Mouse (Mus musculus): ENCODE results near the gene Cacng7. TPM values are rescaled to one million over a fixed set of nuclear protein-coding genes. Genes with fewer than 3 reads are reported as not detected.

Cacng7 gene
- polyA plus RNA-seq, 1 experiment = 0.72 TPM

DNA sequence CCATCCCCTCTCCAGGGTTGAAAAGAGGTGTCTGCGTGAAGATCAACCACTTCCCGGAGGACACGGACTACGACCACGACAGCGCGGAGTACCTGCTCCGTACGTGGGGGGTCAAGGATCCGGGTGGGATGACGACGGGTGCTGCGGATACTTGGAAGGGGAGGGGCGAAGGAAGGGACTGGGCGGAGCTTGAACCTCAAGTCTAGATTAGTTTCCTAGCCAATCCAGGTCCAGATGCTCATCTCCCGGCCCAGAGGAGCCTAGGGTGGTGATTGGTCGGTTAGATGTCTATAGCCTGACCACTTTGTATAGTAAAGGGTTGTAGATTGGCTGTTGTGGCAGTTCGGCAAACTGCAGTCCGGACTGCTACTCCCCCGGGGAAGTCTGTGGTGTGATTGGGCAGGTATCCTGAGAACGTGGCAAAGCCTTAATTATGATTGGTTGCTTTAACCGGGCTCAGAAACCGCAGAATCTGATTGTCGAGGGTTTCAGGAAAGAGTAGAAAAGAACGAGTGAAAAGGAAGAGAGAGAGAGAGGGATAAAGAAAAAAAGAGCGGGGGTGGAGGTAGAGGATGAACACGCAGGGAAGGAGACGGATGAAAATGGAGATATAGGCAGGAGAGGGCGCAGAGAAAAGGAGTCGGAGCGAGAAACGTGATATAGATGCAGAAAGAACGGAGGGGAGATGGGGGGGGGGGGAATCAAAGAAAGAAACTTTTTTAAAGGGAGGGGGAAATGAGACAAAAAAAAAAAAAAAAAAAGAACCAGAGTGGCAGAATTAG, 78.6 kb downstream of the Cacng7 start:
- Histone ChIP-seq H3K36me3 (ENCODE audit: control insufficient read depth, insufficient read depth) (no peaks in the 10 kb centered on the region), H3K27me3 (ENCODE audit: control insufficient read depth, insufficient read depth, insufficient read length) (peaks cover 11% of the 10 kb centered on the region), H3ac (ENCODE audit: control insufficient read depth, insufficient read length) (no peak overlapping the region), H3K4me2 (ENCODE audit: low read depth) (peak overlapping the region; percentile 58), H3K79me2 (ENCODE audit: control insufficient read depth, insufficient read depth) (no peaks in the 10 kb centered on the region), H3K4me3 (peak overlapping the region; percentile 5)
- TF ChIP-seq E2F4 (IDR thresholded peaks at IDR 0.05; ENCODE audit: insufficient read depth) = no peak
- TF ChIP-seq POLR2A (IDR thresholded peaks at IDR 0.05; ENCODE audit: insufficient read length, low read depth) = no peak
- no peak for TF ChIP-seq TCF3 (IDR thresholded peaks at IDR 0.05; ENCODE audit: insufficient read length, low read depth)
- no peak for TF ChIP-seq MYOD1 (IDR thresholded peaks at IDR 0.05; ENCODE audit: control insufficient read depth in 1 of 3, insufficient read length in 2 of 3, low read depth in 2 of 3)
- no peak for TF ChIP-seq USF1 (IDR thresholded peaks at IDR 0.05; ENCODE audit: low read depth)
- no peak for TF ChIP-seq TCF12 (IDR thresholded peaks at IDR 0.05; ENCODE audit: insufficient read depth, poor library complexity, severe bottlenecking)
- TF ChIP-seq SRF (IDR thresholded peaks at IDR 0.05; ENCODE audit: control insufficient read depth, insufficient read length, low read depth) = no peak
- TF ChIP-seq MYOG (IDR thresholded peaks at IDR 0.05; ENCODE audit: control insufficient read depth in 1 of 3, insufficient read depth in 1 of 3, insufficient read length in 2 of 3, low read depth in 2 of 3) = no peak
- TF ChIP-seq CEBPB (IDR thresholded peaks at IDR 0.05; ENCODE audit: insufficient read depth, poor library complexity, severe bottlenecking) = no peak
- no peak for TF ChIP-seq MAX (IDR thresholded peaks at IDR 0.05; ENCODE audit: low read depth)

DNA sequence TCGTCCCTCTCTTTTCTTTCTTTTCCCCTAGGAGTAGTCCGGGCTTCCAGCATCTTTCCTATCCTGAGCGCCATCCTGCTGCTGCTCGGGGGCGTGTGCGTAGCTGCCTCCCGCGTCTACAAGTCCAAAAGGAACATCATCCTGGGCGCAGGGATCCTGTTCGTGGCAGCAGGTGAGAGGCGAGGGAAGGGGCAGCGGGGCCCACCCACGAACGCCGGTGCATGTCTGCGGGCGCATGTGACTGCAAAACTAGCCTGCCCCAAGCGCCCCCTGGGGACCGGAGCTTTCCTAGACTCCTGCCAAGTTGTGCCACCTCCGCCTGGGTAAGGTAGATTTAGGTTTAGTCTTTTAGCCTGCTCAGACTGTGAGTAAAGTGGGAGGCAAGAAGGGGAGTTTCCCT, 79.3 kb downstream of the Cacng7 start:
- no peak for TF ChIP-seq MYOD1 (IDR thresholded peaks at IDR 0.05; ENCODE audit: control insufficient read depth in 1 of 3, insufficient read length in 2 of 3, low read depth in 2 of 3)
- no peak for TF ChIP-seq POLR2A (IDR thresholded peaks at IDR 0.05; ENCODE audit: insufficient read length, low read depth)
- TF ChIP-seq CEBPB (IDR thresholded peaks at IDR 0.05; ENCODE audit: insufficient read depth, poor library complexity, severe bottlenecking) = no peak
- no peak for TF ChIP-seq REST (IDR thresholded peaks at IDR 0.05; ENCODE audit: insufficient read depth, insufficient read length)
- no peak for TF ChIP-seq USF1 (IDR thresholded peaks at IDR 0.05; ENCODE audit: low read depth)
- TF ChIP-seq TCF3 (IDR thresholded peaks at IDR 0.05; ENCODE audit: insufficient read length, low read depth) = no peak
- TF ChIP-seq SRF (IDR thresholded peaks at IDR 0.05; ENCODE audit: control insufficient read depth, insufficient read length, low read depth) = no peak
- no peak for TF ChIP-seq POLR2AphosphoS2 (IDR thresholded peaks at IDR 0.05; ENCODE audit: insufficient read length, low read depth)
- no peak for TF ChIP-seq TCF12 (IDR thresholded peaks at IDR 0.05; ENCODE audit: insufficient read depth, poor library complexity, severe bottlenecking)
- TF ChIP-seq MAX (IDR thresholded peaks at IDR 0.05; ENCODE audit: low read depth) = no peak
- no peak for TF ChIP-seq E2F4 (IDR thresholded peaks at IDR 0.05; ENCODE audit: insufficient read depth)
- TF ChIP-seq MYOG (IDR thresholded peaks at IDR 0.05; ENCODE audit: control insufficient read depth in 1 of 3, insufficient read depth in 1 of 3, insufficient read length in 2 of 3, low read depth in 2 of 3) = no peak
- Histone ChIP-seq H3K27me3 (ENCODE audit: control insufficient read depth, insufficient read depth, insufficient read length) (peaks cover 11% of the 10 kb centered on the region), H3K4me2 (ENCODE audit: low read depth) (peak overlapping the region; percentile 58), H3K79me2 (ENCODE audit: control insufficient read depth, insufficient read depth) (no peaks in the 10 kb centered on the region), H3ac (ENCODE audit: control insufficient read depth, insufficient read length) (no peak overlapping the region), H3K4me3 (peak overlapping the region; percentile 5), H3K36me3 (ENCODE audit: control insufficient read depth, insufficient read depth) (no peaks in the 10 kb centered on the region)

DNA sequence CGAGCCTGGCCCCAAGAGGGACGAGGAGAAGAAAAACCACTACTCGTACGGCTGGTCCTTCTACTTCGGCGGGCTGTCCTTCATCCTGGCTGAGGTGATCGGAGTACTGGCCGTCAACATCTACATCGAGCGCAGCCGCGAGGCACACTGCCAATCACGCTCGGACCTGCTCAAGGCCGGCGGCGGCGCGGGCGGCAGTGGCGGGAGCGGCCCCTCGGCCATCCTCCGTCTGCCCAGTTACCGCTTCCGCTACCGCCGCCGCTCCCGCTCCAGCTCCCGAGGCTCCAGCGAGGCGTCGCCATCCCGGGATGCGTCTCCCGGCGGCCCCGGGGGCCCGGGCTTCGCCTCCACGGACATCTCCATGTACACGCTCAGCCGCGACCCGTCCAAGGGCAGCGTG, 82.1 kb downstream of the Cacng7 start:
- no peaks in the 10 kb centered on the region for H3K36me3 ChIP-seq (ENCODE audit: control insufficient read depth, insufficient read depth)
- H3K4me2 ChIP-seq (ENCODE audit: low read depth) = no peak overlapping the region
- no peak overlapping the region for H3K4me3 ChIP-seq
- H3K79me2 ChIP-seq (ENCODE audit: control insufficient read depth, insufficient read depth) = no peaks in the 10 kb centered on the region
- H3K27me3 ChIP-seq (ENCODE audit: control insufficient read depth, insufficient read depth, insufficient read length) = peaks cover 11% of the 10 kb centered on the region
- no peak for TF ChIP-seq TCF3 (IDR thresholded peaks at IDR 0.05; ENCODE audit: insufficient read length, low read depth)
- TF ChIP-seq MYOG (IDR thresholded peaks at IDR 0.05; ENCODE audit: control insufficient read depth in 1 of 3, insufficient read depth in 1 of 3, insufficient read length in 2 of 3, low read depth in 2 of 3) = no peak
- no peak for TF ChIP-seq REST (IDR thresholded peaks at IDR 0.05; ENCODE audit: insufficient read depth, insufficient read length)
- no peak for TF ChIP-seq E2F4 (IDR thresholded peaks at IDR 0.05; ENCODE audit: insufficient read depth)
- TF ChIP-seq TCF12 (IDR thresholded peaks at IDR 0.05; ENCODE audit: insufficient read depth, poor library complexity, severe bottlenecking) = no peak
- TF ChIP-seq SRF (IDR thresholded peaks at IDR 0.05; ENCODE audit: control insufficient read depth, insufficient read length, low read depth) = no peak
- TF ChIP-seq CEBPB (IDR thresholded peaks at IDR 0.05; ENCODE audit: insufficient read depth, poor library complexity, severe bottlenecking) = no peak
- TF ChIP-seq USF1 (IDR thresholded peaks at IDR 0.05; ENCODE audit: low read depth) = no peak
- no peak for TF ChIP-seq POLR2AphosphoS2 (IDR thresholded peaks at IDR 0.05; ENCODE audit: insufficient read length, low read depth)
- TF ChIP-seq MYOD1 (IDR thresholded peaks at IDR 0.05; ENCODE audit: control insufficient read depth in 1 of 3, insufficient read length in 2 of 3, low read depth in 2 of 3) = no peak
- TF ChIP-seq POLR2A (IDR thresholded peaks at IDR 0.05; ENCODE audit: insufficient read length, low read depth) = no peak
- no peak for TF ChIP-seq MAX (IDR thresholded peaks at IDR 0.05; ENCODE audit: low read depth)
- H3ac ChIP-seq (ENCODE audit: control insufficient read depth, insufficient read length) = peak overlapping the region; percentile 22

DNA sequence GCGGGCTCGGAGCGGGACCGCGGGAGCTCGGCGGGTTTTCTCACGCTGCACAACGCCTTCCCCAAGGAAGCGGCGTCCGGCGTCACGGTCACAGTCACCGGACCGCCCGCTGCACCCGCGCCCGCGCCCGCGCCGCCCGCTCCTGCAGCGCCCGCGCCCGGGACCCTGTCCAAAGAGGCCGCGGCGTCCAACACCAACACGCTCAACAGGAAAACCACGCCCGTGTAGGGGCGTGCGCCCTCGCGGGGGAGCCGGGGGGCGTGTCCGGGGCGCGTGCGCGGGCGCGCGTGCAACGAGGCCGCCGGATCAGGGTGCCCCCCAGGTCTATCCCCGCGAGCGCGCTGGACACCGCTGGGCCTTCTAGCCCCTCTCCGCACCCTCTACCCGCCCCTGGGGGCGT, 82.6 kb downstream of the Cacng7 start:
- Histone ChIP-seq H3K79me2 (ENCODE audit: control insufficient read depth, insufficient read depth) (no peaks in the 10 kb centered on the region), H3ac (ENCODE audit: control insufficient read depth, insufficient read length) (peak overlapping the region; percentile 22), H3K4me3 (no peak overlapping the region), H3K36me3 (ENCODE audit: control insufficient read depth, insufficient read depth) (no peaks in the 10 kb centered on the region), H3K4me2 (ENCODE audit: low read depth) (peak overlapping the region; percentile 2), H3K27me3 (ENCODE audit: control insufficient read depth, insufficient read depth, insufficient read length) (peaks cover 11% of the 10 kb centered on the region)
- TF ChIP-seq SRF (IDR thresholded peaks at IDR 0.05; ENCODE audit: control insufficient read depth, insufficient read length, low read depth) = no peak
- TF ChIP-seq CEBPB (IDR thresholded peaks at IDR 0.05; ENCODE audit: insufficient read depth, poor library complexity, severe bottlenecking) = no peak
- no peak for TF ChIP-seq MAX (IDR thresholded peaks at IDR 0.05; ENCODE audit: low read depth)
- TF ChIP-seq MYOG (IDR thresholded peaks at IDR 0.05; ENCODE audit: control insufficient read depth in 1 of 3, insufficient read depth in 1 of 3, insufficient read length in 2 of 3, low read depth in 2 of 3) = no peak
- no peak for TF ChIP-seq POLR2A (IDR thresholded peaks at IDR 0.05; ENCODE audit: insufficient read length, low read depth)
- no peak for TF ChIP-seq MYOD1 (IDR thresholded peaks at IDR 0.05; ENCODE audit: control insufficient read depth in 1 of 3, insufficient read length in 2 of 3, low read depth in 2 of 3)
- TF ChIP-seq POLR2AphosphoS2 (IDR thresholded peaks at IDR 0.05; ENCODE audit: insufficient read length, low read depth) = no peak
- TF ChIP-seq TCF12 (IDR thresholded peaks at IDR 0.05; ENCODE audit: insufficient read depth, poor library complexity, severe bottlenecking) = no peak
- no peak for TF ChIP-seq REST (IDR thresholded peaks at IDR 0.05; ENCODE audit: insufficient read depth, insufficient read length)
- TF ChIP-seq TCF3 (IDR thresholded peaks at IDR 0.05; ENCODE audit: insufficient read length, low read depth) = no peak
- no peak for TF ChIP-seq USF1 (IDR thresholded peaks at IDR 0.05; ENCODE audit: low read depth)
- no peak for TF ChIP-seq E2F4 (IDR thresholded peaks at IDR 0.05; ENCODE audit: insufficient read depth)

Other genes starting within 250 kb of the Cacng7 start
- gene AU018091, start 163.8 kb upstream of the Cacng7 start, polyA plus RNA-seq (2012; fragmentation: generic; extraction: Trizol) = 0.71 TPM
- gene Nlrp12, start 83.2 kb upstream of the Cacng7 start, polyA plus RNA-seq (2012; fragmentation: generic; extraction: Trizol) = not detected
- gene Myadm, start 43.9 kb upstream of the Cacng7 start, polyA plus RNA-seq (2012; fragmentation: generic; extraction: Trizol) = 209 TPM
- gene Prkcg, start 43.8 kb upstream of the Cacng7 start, polyA plus RNA-seq (2012; fragmentation: generic; extraction: Trizol) = 0.50 TPM
- 0.18 TPM for gene Cacng8, start 57.7 kb downstream of the Cacng7 start, polyA plus RNA-seq (2012; fragmentation: generic; extraction: Trizol)
- gene Cacng6, start 91.2 kb downstream of the Cacng7 start, polyA plus RNA-seq (2012; fragmentation: generic; extraction: Trizol) = 15.0 TPM
- 0.04 TPM for gene Tarm1, start 169.7 kb downstream of the Cacng7 start, polyA plus RNA-seq (2012; fragmentation: generic; extraction: Trizol)